ENCODE assay signal across 9 mouse cellular contexts in the genomic region with DNA sequence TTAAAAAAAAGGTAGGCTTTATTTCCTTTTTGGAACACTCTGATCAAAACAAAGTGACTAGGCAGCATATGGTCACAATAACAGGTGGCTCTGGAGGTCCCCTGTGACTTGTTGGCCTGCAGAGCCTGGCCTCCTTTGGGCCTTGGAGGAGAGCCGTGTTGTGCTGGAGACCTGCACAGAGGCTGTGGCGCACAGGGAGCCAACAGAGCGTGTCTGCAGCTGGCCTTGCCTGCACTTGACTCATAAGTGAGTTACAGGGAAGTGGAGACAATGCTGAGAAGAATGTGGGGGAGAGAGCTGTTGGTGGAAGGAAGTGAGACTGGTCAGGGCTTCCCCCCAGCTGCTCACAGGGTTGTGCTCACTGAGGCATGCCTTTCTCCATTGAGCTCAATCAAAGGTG.
DNase-seq lines count a peak whose midpoint lies in the region; ATAC-seq lines count a peak whose summit lies in the region.
"Had no signal": no experiment of that assay in that cellular context is flagged by ENCODE, and none has a peak within 500 bp of the region (broad histone marks: within the 10 kb centered on the region; RNA-seq: fewer than 3 reads in every experiment).

No protein-coding gene starts in this region.

- peak; percentile 44 for DNase-seq in midbrain, embryonic 10.5 days (ENCODE audit: low spot score)
- DNase-seq in adrenal gland, postnatal 36 days, result peak; percentile 43 to 55
- peak; percentile 75 for DNase-seq in gastrocnemius, adult 18-20 months (ENCODE audit: low spot score)
- peak; percentile 48 for DNase-seq in mesoderm, embryonic 11.5 days (ENCODE audit: low read depth, low spot score)
- DNase-seq in thymus, postnatal 14 days, result peak; percentile 64
- no peak for DNase-seq in right cerebral cortex, postnatal 36 days (ENCODE audit: low spot score in 2 of 2)

- H3K36me3 ChIP-seq in midbrain, embryonic 10.5 days, result no peaks in the 10 kb centered on the region
- H3K36me3 ChIP-seq in midbrain, embryonic 16.5 days (ENCODE audit: control insufficient read depth, insufficient read depth, low read length), result no peaks in the 10 kb centered on the region
- no peaks in the 10 kb centered on the region for H3K36me3 ChIP-seq in intestine, embryonic 16.5 days (ENCODE audit: control insufficient read depth, insufficient read depth, low read length)

- H3K27ac ChIP-seq in midbrain, embryonic 10.5 days (replicated peaks), result peak overlapping the region; percentile 72
- H3K27ac ChIP-seq in midbrain, embryonic 16.5 days (ENCODE audit: low read length), result no peak overlapping the region
- no peak overlapping the region for H3K27ac ChIP-seq in intestine, embryonic 16.5 days (ENCODE audit: low read length)
- H3K27ac ChIP-seq: liver, embryonic 14.5 days had no signal

- 0 out of 2 replicates have a peak, but pooled peaks cover 5% of the 10 kb centered on the region for H3K27me3 ChIP-seq in midbrain, embryonic 10.5 days (ENCODE audit: low read depth, poor library complexity, severe bottlenecking)
- no peaks in the 10 kb centered on the region for H3K27me3 ChIP-seq in midbrain, embryonic 16.5 days (ENCODE audit: control insufficient read depth, insufficient read depth, low read depth, low read length)
- H3K27me3 ChIP-seq in intestine, embryonic 16.5 days (replicated peaks; ENCODE audit: control insufficient read depth, insufficient read depth, low read length), result 0 out of 2 replicates have a peak, but pooled peaks cover 2% of the 10 kb centered on the region

- H3K9ac ChIP-seq in midbrain, embryonic 16.5 days (ENCODE audit: low read depth, low read length), result no peak overlapping the region
- no peak overlapping the region for H3K9ac ChIP-seq in intestine, embryonic 16.5 days (ENCODE audit: low read depth, low read length)
- H3K9ac ChIP-seq: liver, embryonic 14.5 days had no signal

- H3K9me3 ChIP-seq in midbrain, embryonic 10.5 days (replicated peaks), result no peaks in the 10 kb centered on the region
- no peaks in the 10 kb centered on the region for H3K9me3 ChIP-seq in midbrain, embryonic 16.5 days (replicated peaks; ENCODE audit: control insufficient read depth, low read length, poor library complexity, severe bottlenecking)
- no peaks in the 10 kb centered on the region for H3K9me3 ChIP-seq in intestine, embryonic 16.5 days (ENCODE audit: control insufficient read depth, low read length)

- no peak overlapping the region for H3K4me3 ChIP-seq in midbrain, embryonic 10.5 days
- H3K4me3 ChIP-seq in midbrain, embryonic 16.5 days (ENCODE audit: low read depth, low read length), result no peak overlapping the region
- H3K4me3 ChIP-seq in intestine, embryonic 16.5 days (ENCODE audit: low read length), result no peak overlapping the region

- ATAC-seq in midbrain, embryonic 16.5 days, result no peak
- ATAC-seq in intestine, embryonic 16.5 days, result peak; percentile 50; the same call in 1 of the 2 replicates

- no peak overlapping the region for H3K4me2 ChIP-seq in midbrain, embryonic 16.5 days (ENCODE audit: low read length)
- no peak overlapping the region for H3K4me2 ChIP-seq in intestine, embryonic 16.5 days (ENCODE audit: low read depth, low read length)

- 48% methylated on average over 3 of the region's 3 CpGs for WGBS in midbrain, embryonic 10.5 days
- WGBS in midbrain, embryonic 16.5 days, result 13% methylated on average over 3 of the region's 3 CpGs
- 44% methylated on average over 3 of the region's 3 CpGs for WGBS in intestine, embryonic 16.5 days

- H3K4me1 ChIP-seq in midbrain, embryonic 10.5 days, result peaks cover 11% of the 10 kb centered on the region
- no peaks in the 10 kb centered on the region for H3K4me1 ChIP-seq in midbrain, embryonic 16.5 days (ENCODE audit: control insufficient read depth, insufficient read depth, low read length)
- H3K4me1 ChIP-seq in intestine, embryonic 16.5 days (ENCODE audit: control insufficient read depth, insufficient read depth, low read length), result no peaks in the 10 kb centered on the region

Comparison
In these comparisons a context has a peak if more than half of its experiments do, and no peak if none do; other contexts are left out.
1. DNase-seq: peak in midbrain, embryonic 10.5 days (single experiment), adrenal gland, postnatal 36 days (2 of 2), gastrocnemius, adult 18-20 months (single experiment), mesoderm, embryonic 11.5 days (single experiment) and thymus, postnatal 14 days (single experiment); none in right cerebral cortex, postnatal 36 days (0 of 2).